Mouse (Mus musculus) ovary, postnatal 36 days (tissue): Measurements from ENCODE around the gene Sema3g.

Experiments used
- DNase-seq: peaks from one replicate; pipeline ENCODE4 v3.0.0; 2022; ENCODE audit warnings: low spot score, mixed read lengths

The Sema3g gene

DNA sequence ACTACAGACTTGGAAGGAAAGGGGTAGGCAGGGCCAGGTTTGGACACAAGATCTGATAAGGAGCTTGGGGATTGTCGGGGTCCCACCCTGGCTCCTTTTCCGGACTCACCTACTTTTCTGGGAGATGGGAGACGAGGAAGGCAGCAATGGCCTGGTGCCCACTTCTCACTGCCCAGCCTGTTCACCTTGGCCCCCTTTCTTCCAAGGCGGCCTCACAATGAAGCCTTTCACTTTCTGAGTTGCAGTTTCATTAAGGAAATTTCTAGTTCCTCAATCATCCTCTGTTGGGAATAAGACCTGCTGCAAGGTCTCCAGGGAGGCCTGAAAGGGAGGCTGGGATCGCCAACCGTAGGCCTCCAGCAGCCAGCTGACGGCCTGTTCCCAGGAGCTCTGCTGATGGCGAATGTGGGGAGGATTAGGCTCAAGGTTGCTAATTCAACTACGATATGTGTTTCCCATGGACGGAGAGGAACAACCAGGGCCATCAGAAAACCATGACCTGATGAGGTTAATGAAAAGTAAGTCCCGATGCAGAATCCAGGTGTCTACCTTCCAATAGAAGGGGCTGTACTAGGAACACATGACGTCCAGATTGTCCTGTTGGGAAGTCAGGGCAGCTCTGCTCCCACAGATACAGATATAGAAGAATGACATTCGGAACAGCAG lies 14.9 kb downstream of the Sema3g start:
- DNase-seq = no peak

DNA sequence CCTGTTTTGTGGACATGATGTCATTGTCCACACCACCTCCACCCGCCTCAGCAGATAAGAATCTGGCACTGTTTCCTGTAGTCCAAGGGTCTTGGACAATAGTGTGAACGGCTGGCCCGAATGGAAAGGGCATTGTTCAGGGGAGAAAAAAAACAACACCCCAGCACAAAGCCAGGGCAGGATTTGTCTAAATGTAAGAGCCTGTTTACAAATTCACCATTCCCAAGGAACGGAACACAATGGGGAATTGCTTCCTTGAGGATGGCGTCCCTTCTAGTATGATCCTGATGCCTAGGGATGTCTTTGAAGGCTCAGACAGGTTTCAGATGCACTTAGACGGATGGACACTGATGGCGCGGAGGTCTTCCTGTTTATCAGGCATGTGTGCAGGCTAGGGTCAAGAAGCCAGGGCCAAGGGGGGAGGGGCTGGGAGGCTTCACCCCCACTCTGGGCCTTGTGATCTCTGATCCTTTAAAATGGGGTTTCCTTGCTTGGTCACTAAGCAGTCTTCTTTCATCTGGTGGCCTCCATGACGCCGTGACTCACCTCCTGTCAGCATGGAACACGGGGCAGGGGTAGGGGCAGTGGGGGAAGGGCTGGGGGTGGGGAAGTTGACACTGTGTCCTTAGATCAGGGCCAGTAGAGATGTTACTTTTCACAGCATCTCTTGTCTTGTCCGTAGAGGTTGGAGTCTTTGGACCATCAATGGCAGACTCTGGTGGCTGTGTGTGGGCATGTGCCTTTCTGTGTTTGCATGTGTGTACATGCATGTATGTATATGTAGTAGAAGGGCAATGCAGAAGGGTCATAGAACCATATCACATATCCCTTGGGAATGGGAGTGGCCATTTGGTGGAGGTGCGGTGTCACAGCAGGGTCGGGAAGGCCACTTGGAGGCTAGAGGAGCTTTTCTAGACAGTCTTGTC lies 15.7 kb downstream of the Sema3g start:
- no peak for DNase-seq

DNA sequence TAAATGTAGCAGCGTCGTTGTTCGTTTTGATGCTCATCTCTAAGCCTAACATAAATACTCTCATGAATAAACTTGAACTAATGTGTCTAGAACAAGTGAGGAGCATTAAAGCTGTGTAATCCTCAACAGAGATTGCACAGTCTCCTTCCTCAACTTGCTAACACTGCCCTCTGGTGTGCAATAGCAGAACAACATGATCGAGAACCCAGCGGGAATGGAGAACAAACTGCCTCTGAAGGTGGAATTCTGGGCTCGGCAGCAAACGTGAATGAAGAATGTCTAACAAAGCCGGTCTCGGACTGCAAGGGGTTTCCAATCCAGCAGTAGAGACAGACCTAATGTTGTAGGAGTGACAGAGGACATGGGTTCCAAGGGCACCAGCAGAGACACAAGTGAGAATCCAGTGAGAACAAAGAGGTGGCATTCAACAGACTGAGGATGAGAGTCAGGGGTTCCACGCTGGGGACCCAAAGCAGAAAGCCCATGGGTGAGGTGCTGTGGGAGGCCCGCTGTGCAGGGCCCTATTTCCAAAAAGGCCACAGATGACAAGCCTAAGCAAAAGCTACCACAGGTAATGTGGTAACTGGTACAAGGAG lies 16.4 kb downstream of the Sema3g start:
- DNase-seq = peak; percentile 71

DNA sequence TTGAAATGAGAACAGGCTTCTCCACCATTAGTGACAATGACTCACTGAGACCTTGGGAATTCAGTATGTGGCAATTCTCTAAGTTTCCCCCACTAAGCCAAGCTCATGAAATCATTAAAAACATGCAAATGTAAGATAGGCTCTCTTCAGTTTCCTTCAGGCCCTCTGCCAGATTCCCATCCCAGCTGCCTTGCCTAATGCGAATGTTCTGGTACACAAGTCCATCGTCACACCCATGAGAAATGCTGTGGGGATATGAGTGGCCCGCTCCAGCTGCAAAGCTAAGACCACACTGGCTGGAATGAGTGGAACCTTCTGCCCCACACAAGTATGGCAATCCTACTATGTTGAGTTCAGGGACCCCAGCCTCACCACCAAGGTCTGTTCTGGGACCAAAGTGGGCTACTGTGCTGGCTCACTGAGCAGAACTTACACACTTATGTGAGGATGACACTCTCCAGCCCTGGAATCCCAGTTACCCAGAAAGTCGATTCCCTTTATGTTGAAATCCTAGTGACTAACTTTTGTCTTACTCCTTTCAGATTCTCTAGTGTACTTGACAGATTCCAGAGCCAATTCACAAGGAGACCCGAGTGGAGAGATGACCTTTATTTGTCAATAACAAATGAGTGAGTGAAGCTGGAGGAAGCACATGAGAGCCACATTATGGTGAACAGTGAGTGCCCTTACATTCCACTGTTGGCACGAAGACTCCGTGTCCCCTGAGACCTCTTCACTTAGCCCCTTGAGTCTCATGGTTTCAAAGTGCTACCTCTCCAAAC lies 19.6 kb downstream of the Sema3g start:
- no peak for DNase-seq

DNA sequence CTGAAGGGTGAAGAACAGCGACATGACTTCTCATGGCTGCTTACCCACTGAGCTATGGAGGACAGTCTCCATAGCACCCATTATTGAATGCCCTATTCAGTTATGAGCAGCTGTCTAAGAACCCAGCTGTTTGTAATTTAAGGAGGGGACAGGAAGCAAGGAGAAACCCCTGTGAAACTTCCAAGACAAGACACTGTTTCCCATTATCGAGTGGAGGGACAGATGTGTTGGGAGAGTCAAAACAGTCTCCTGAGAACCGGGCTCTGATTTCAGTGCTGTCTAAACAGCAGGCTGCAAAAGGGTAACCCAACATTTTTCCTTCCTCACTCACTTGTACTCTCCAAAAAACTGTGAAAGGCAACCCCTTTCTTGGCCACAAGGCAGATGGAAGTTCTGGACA lies 22.9 kb downstream of the Sema3g start:
- DNase-seq = no peak

DNA sequence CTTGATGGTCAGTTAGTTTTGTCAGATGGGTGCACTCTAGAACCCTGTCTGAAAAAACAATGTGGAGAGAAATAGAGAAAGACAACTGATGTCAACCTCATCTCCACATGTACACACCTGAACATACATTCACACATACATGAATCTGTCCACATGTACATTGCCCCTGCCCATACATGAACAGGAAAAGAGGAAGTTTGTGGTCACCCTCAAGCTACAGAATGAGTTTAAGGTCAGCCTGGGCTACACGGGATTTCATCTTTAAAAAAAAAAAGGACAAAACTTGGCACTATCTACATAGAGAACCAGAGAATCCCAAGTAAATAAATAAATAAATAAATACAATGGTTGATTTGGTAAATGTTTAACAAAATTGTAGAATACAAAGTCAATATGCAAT lies 27.1 kb downstream of the Sema3g start:
- no peak for DNase-seq

DNA sequence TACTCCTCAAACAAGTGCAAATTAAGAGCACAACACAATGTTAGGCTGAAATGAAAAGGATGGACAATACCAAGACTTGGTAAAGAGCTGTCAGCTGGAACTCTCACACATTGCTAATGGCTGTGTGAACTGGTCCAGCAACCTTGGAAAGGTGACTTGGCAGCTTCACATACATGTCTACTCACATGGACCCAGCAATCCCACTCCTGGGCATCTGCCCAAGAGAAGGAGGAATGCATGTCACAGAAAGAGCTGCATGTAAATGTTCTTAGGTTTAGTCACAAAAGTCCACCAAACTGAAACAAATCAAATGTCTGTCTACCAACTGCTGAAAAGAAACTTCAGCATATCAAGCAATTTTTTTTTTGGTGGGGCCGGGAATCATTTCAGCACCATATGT lies 28.3 kb downstream of the Sema3g start:
- DNase-seq = no peak

DNA sequence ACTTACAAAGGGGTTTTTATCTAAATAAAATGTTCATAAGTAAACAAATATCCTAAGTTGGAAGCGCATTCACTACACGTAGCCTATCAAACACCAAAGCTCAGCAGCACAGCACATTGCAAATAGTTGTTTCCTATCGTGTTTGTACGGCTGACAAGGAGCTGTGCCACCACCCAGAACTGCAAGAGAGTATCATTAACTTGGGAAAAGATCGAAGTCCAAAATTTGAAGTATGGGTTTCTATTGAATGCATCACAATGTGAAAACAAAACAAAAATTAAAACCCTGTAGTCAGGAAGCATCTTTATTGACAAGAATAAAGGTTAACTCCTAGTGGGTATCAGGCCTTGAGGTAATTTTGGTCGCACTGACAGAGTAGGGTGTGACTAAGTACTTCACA lies 30.7 kb downstream of the Sema3g start:
- no peak for DNase-seq

DNA sequence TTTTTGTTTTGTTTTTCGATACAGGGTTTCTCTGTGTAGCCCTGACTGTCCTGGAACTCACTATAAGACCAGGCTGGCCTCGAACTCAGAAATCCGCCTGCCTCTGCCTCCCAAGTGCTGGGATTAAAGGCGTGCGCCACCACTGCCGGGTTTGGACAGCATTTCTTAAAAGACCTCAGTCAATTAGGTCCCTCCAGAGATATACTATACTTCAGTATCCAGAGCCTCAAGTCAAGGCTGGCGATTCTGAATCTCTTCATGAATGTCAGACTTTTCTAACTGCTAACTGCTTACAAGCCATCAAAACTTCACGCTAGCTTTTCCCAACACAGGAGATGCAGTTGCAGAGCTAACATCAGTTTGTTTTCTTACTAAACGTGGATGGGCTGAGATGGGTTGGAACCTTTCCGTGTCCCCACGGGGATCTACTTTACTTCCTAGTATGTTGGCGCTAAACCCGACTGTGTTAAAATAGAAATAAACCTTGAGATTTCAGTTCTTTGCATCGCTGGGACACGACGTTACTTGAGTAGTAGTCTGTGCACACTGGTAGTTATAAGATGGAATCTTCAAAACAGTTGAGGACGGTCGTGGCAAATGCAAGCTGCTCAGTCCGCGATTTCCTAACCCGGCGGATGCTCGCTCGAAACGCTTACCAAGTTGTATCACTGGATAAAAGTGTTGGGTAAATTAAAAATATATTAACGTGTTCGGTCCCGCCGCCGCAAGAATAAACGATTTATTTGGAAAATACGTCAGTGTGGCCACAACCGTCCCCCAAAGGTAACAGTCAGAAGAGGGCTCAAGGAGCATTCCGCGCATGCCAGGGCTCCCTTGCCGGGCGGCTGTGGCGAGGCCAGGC lies 32.8 kb downstream of the Sema3g start:
- DNase-seq = no peak

DNA sequence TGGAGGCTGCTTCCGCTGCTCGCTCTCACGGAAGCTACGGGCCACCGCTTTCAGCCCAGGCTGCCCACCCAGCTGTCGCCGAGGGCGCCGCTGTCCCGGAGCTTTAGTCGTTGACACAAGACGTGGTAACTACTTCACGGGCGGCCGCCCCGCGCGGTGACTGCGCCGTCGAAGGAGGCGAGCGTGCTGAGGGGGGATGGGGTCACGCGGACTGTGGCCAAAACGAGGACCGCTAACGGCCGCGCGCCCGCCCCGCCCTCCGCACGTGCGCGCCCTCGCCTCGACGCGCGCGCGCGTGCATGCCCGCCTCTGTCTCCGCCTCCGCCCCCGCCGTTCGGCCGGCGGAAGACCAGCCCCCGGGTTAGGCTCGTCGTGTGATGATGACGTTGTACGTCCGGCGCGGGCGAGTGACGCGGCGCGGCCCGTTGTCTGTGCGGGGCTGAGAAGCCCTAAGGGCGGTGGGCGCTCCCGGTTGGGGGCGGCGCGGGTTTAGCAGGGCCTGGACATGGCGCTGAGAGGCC lies 33.5 kb downstream of the Sema3g start, which contains the start of the genes Phf7 and Bap1:
Phf7 (minus strand) TSS at position 234 of the 521 bp plus-strand sequence.
Bap1 (plus strand) TSS at position 367 of the 521 bp plus-strand sequence.
- peak; percentile 96 for DNase-seq

DNA sequence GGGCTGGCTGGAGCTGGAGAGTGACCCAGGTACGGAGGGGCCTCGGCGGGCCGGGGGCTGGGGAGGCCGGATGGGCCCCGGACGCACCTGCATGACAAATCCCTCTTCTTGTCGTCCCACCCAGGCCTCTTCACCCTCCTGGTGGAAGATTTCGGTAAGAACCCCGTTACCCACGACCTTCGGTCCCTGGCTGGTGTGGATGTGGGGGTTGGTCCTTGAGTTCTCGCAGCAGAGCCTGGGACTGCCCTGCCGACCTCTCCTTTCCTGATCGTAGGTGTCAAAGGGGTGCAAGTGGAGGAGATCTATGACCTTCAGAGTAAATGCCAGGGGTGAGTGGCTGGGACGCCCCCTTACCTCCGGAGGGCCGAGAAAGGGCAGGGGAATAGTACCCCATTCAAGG lies 34.0 kb downstream of the Sema3g start:
- DNase-seq = no peak

DNA sequence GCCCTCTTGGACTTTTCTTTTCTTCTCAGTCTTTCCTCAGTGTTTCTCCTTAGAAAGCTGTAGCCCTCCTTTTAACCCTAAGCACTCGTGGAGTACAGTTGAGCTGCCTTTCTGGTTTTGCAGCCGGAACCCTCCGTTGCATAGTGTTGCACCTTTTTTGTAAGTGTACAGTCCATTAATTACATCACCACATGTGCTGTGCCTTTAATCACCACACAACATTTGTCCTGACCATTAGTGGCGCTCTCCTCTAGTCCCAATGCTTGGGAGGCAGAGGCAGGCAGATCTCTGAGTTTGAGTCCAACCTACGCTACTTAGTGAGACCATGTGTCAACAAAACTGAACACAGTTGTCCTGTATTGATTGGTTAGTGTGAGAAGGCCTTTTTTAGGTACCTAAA lies 34.4 kb downstream of the Sema3g start:
- DNase-seq = no peak

DNA sequence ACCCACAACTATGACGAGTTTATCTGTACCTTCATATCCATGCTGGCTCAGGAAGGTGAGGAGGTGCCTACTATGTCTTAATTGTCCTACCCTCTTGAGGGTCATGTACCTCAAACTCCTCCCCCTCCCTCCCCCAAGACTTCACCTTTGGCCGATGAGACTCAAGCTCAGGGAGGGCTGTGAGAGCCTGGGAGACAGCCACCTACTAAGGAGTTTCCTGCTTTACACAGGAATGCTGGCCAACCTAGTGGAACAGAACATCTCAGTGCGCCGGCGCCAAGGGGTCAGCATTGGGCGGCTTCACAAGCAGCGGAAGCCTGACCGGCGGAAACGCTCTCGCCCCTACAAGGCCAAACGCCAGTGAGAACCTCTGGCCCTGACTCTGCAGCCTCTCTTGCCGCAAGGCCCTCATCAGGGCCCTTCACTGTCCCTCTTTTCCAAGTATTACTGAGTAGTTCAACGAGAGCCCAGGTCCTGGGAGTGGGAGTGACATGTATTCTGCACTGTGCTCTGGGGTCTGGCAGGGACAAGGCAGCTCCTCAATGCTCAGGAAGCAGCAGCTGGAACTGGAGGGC lies 40.9 kb downstream of the Sema3g start:
- DNase-seq = no peak

DNA sequence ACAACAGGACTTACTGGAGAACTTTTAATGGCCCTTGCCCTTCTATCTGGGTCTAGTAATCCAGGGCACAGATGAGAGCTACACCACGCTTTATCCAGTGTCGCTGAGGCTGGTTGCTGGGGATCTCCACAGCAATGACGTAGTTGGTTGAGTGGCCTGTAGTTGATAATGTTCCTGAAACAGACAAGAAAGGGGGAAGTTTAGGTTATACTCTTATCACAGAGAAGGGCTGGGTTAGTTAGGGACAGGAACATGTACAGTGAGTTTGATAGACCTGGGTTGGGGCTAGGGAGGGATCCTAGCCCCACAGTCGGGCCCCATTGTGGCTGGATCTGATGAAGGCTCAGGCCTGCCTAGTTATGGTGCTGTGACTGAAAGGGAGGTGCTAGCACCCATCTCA lies 42.7 kb downstream of the Sema3g start:
- DNase-seq = no peak

DNA sequence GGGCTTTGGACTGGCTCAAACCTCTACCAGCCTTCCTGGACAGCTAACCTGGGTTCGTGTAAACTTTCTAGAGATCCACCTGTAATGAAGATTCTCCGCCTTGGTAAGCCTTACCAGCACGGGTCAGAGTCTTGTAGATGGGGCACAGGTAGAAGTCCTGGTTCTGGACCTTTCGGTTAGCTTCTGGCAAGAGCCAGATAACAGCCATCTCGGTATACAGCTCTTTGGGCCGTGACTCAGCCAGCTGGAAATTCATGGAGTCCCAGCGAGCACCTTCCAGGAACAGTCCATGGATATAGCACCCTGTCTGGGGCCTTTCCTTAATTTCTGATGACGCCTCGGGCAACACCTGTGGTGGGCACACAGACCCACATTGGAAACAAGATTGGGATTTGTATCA lies 43.3 kb downstream of the Sema3g start:
- DNase-seq = no peak

DNA sequence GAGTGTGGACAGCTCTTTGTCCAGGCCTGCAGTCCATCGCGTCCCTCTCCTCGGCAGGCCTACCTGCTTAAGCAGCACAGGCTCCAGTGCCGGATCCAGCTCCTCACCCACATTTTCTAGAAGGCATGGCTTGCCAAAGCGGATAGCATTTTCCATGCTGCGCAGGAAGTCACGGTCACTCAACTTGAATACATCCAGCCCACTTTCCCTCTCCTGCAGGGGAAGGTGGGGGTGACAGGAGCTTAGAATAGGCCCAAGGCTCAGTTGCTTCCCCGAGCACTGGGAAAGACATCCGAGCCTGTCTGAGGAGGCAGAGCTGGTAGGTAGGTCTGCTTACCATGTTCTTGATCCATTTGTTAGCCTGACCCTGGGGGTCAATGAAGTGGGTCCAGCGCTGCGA lies 50.0 kb downstream of the Sema3g start:
- DNase-seq = no peak

DNA sequence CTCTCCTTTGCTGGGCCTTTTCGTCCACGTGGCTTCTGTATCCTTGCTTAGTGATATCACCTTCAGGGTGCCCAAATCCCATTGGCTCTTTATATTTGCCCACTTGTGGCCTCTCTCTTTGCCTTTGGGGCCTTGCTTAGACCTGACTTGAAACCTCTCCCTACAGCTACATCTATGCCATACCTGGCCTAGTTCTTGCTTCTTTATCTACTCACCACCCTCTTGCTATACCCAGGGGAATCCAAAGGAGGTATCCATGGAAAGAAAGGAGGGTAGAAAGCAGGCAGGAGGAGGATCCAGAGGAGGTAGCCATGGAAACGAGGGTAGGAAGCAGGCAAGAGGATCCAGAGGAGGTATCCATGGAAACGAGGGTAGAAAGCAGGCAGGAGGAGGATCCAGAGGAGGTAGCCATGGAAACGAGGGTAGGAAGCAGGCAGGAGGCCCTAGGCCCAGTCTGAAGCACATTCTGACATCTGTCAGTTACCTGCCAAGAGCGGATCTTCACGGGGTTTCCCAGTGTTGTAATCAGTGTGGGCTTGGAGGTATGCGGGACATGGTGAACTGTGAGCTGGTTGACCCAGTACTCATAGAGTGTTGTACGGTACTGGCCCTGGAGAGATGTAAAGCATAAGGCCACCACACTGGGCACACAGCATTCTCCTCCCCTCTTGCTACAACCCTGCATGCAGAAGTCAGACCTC lies 50.8 kb downstream of the Sema3g start:
- no peak for DNase-seq

DNA sequence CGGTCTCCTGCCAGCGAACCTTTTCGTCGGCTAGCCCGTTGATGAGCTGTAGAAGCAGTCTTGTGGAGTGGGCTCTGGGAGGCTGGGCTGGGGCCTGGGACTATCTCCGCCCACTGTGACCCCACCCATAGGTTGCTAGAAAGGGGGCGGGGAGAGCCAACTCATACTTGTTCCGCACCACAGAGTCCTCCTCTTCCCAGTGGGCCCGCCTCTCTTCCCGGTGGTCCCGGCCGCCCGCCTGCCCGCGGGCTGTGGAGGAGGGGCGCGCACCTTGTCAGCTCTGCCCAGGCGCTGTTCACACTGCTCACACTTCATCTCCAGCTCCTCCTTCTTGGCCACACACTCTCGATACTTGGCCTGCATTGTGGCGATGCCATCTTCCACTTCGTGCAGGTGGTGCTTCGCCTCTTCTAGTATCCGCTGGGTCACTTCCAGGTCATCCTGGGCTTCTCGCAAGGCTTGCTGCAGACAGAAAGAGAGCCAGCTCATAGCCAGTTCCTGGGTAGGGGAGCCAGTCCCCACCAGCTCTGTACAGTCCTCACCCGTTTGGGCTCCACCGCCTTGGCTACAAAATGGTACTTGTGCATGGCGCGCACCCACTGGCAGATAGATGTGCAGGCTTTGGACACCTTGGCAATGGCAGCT lies 51.9 kb downstream of the Sema3g start:
- peak; percentile 47 for DNase-seq

DNA sequence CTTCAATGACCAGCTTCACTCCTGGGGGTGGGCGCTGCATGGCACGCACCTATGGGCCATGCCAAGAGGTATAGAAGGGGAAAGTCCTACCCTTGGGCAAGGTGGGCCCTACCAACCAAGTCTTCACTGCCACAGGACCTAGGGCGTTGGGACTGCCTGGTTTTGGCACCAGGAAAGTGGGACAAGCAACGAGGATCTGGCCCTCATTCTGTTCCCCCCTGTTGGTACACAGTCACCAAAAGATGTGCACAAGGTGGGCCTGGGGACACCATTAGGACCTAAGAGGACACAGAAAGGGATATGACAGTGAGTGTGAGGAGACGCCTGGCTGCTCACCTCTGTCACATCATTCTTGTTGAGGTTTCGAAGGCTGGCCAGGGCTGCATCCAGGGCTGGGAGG lies 53.5 kb downstream of the Sema3g start:
- no peak for DNase-seq
